Mouse (Mus musculus) spleen, adult 2 months (tissue): Measurements from ENCODE around the gene Rnf182.

ENCODE experiments used
- CTCF ChIP-seq: fragments of 200-500 bp; IDR thresholded peaks from 2 replicates; pipeline ENCODE4 v1.5.1; 2011; ENCODE audit warnings: mild to moderate bottlenecking, inconsistent platforms; ENCODE audit not compliant: insufficient read depth, insufficient read length, insufficient replicate concordance; ENCODE audit errors: extremely low read depth
- POLR2A ChIP-seq: fragments of 200-500 bp; IDR thresholded peaks from 2 replicates; pipeline ENCODE4 v1.6.1; 2011; ENCODE audit warnings: low read depth, low read length, inconsistent platforms

- TF ChIP-seq CTCF (no peak), POLR2A (no peak)
These were observed 34.8 kb upstream of the Rnf182 start for GRCm38 (mm10) chr13:43580661-43581060.
